Mouse (Mus musculus) spleen, adult 2 months (tissue): ENCODE results near the gene Nup107.

Experiments
- CTCF ChIP-seq: fragments of 200-500 bp; IDR thresholded peaks from 2 replicates; pipeline ENCODE4 v1.5.1; 2011; ENCODE audit warnings: mild to moderate bottlenecking, inconsistent platforms; ENCODE audit not compliant: insufficient read depth, insufficient read length, insufficient replicate concordance; ENCODE audit errors: extremely low read depth
- POLR2A ChIP-seq: fragments of 200-500 bp; IDR thresholded peaks from 2 replicates; pipeline ENCODE4 v1.6.1; 2011; ENCODE audit warnings: low read depth, low read length, inconsistent platforms

- TF ChIP-seq POLR2A (no peak), CTCF (no peak)
Measured at GRCm38 (mm10) chr10:117702024-117702833, 90.3 kb downstream of the Nup107 start.
